Mouse (Mus musculus) limb, embryonic 15.5 days (tissue): Measurements from ENCODE around the gene C3. TPM values are rescaled to one million over a fixed set of nuclear protein-coding genes. Genes with fewer than 3 reads are reported as not detected.

Experiments used
- ATAC-seq: fragments of 200-750 bp; cut with Nextera tagmentation; 2 replicates; pipeline ENCODE4 v1.8.0; 2017; ENCODE audit warnings: low read depth, moderate TSS enrichment; ENCODE audit not compliant: insufficient number of reproducible peaks, low FRiP score, low TSS enrichment
- H3K27ac ChIP-seq: fragments of 300-500 bp; sonication (generic); 2 replicates; pipeline ENCODE4 v1.5.1; 2015; ENCODE audit warnings: moderate library complexity, mild to moderate bottlenecking, inconsistent platforms
- H3K27me3 ChIP-seq: fragments of 300-500 bp; sonication (generic); 2 replicates; pipeline ENCODE4 v1.6.1; 2015; ENCODE audit warnings: inconsistent platforms
- H3K36me3 ChIP-seq: fragments of 300-500 bp; sonication (generic); 2 replicates; pipeline ENCODE4 v1.6.1; 2015; ENCODE audit warnings: inconsistent platforms
- H3K4me1 ChIP-seq: fragments of 300-500 bp; sonication (generic); 2 replicates; pipeline ENCODE4 v1.6.1; 2015; ENCODE audit warnings: inconsistent platforms
- H3K4me2 ChIP-seq: fragments of 300-500 bp; sonication (generic); 2 replicates; pipeline ENCODE4 v1.6.1; 2015; ENCODE audit warnings: mild to moderate bottlenecking, inconsistent platforms
- H3K4me3 ChIP-seq: fragments of 300-500 bp; sonication (generic); 2 replicates; pipeline ENCODE4 v1.5.1; 2015; ENCODE audit warnings: mild to moderate bottlenecking, inconsistent platforms
- H3K9ac ChIP-seq: fragments of 300-500 bp; sonication (generic); 2 replicates; pipeline ENCODE4 v1.6.1; 2015; ENCODE audit warnings: inconsistent platforms
- H3K9me3 ChIP-seq: fragments of 300-500 bp; sonication (generic); 2 replicates; pipeline ENCODE4 v1.6.1; 2016; ENCODE audit warnings: inconsistent platforms
- WGBS: fragments of 180-500 bp; shearing (Covaris S2); methylation state at CpG from one replicate; pipeline ENCODE4 v1.1.7; 2015; 5-methylcytosine and 5-hydroxymethylcytosine counted together
- polyA plus RNA-seq: library from polyadenylated mRNA; unstranded; fragments of >200 nt; fragmentation: Nextera tagmentation; extraction: Ambion mirVana; gene quantifications from 2 replicates; pipeline ENCODE4 v1.2.1, GENCODE M21; 2015

Gene C3
- polyA plus RNA-seq, 1 experiment from 2014 or later = 1.8 TPM

- Histone ChIP-seq H3K27me3 (no peaks in the 10 kb centered on the region), H3K36me3 (peaks cover 38% of the 10 kb centered on the region), H3K9me3 (no peaks in the 10 kb centered on the region), H3K4me3 (no peak overlapping the region), H3K27ac (no peak overlapping the region), H3K4me1 (no peaks in the 10 kb centered on the region), H3K4me2 (no peak overlapping the region), H3K9ac (no peak overlapping the region)
- ATAC-seq = no peak
- WGBS = 52% methylated on average over 7 of the region's 7 CpGs
Observed at GRCm38 (mm10) chr17:57233038-57233437, 5.1 kb upstream of the C3 start.

DNA sequence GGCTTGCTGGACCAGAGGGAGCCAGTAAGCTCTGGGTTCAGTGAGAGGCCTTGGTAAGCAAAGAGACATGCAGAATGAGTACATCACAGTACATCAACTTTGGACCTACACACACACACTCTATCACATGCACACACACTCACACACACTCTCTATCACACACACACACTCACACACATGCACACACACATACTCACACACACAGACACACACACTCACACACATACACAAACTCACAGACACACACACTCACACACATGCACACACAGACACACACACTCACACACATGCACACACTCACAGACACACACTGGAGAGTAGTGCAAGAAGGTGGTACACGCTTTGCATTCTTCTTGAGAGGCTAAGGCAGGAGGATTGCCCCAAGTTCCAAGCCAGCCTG, 4.3 kb upstream of the C3 start:
- peaks cover 30% of the 10 kb centered on the region for H3K36me3 ChIP-seq
- no peaks in the 10 kb centered on the region for H3K4me1 ChIP-seq
- H3K27me3 ChIP-seq = no peaks in the 10 kb centered on the region
- no peaks in the 10 kb centered on the region for H3K9me3 ChIP-seq
- no peak for ATAC-seq
- H3K4me2 ChIP-seq = no peak overlapping the region
- H3K9ac ChIP-seq = no peak overlapping the region
- no peak overlapping the region for H3K27ac ChIP-seq
- 90% methylated on average over 1 of the region's 1 CpGs for WGBS
- no peak overlapping the region for H3K4me3 ChIP-seq

GRCm38 (mm10) chr17:57231321-57231771, 3.4 kb upstream of the C3 start:
- Histone ChIP-seq H3K36me3 (peaks cover 21% of the 10 kb centered on the region), H3K9ac (no peak overlapping the region), H3K27me3 (no peaks in the 10 kb centered on the region), H3K4me1 (no peaks in the 10 kb centered on the region), H3K4me3 (no peak overlapping the region), H3K4me2 (no peak overlapping the region), H3K9me3 (no peaks in the 10 kb centered on the region), H3K27ac (no peak overlapping the region)
- no peak for ATAC-seq

GRCm38 (mm10) chr17:57230728-57231125, 2.8 kb upstream of the C3 start:
- H3K4me2 ChIP-seq = no peak overlapping the region
- no peaks in the 10 kb centered on the region for H3K9me3 ChIP-seq
- no peak overlapping the region for H3K9ac ChIP-seq
- H3K36me3 ChIP-seq = peaks cover 15% of the 10 kb centered on the region
- H3K27ac ChIP-seq = no peak overlapping the region
- no peaks in the 10 kb centered on the region for H3K4me1 ChIP-seq
- no peaks in the 10 kb centered on the region for H3K27me3 ChIP-seq
- no peak overlapping the region for H3K4me3 ChIP-seq
- WGBS = 44% methylated on average over 6 of the region's 6 CpGs
- no peak for ATAC-seq

GRCm38 (mm10) chr17:57229851-57230727, 2.2 kb upstream of the C3 start:
- WGBS = 76% methylated on average over 15 of the region's 15 CpGs
- Histone ChIP-seq H3K4me3 (no peak overlapping the region), H3K4me1 (no peaks in the 10 kb centered on the region), H3K27me3 (0 out of 2 replicates have a peak, but pooled peaks cover 6% of the 10 kb centered on the region), H3K36me3 (peaks cover 10% of the 10 kb centered on the region), H3K9me3 (no peaks in the 10 kb centered on the region), H3K4me2 (no peak overlapping the region), H3K9ac (no peak overlapping the region), H3K27ac (no peak overlapping the region)
- no peak for ATAC-seq

DNA sequence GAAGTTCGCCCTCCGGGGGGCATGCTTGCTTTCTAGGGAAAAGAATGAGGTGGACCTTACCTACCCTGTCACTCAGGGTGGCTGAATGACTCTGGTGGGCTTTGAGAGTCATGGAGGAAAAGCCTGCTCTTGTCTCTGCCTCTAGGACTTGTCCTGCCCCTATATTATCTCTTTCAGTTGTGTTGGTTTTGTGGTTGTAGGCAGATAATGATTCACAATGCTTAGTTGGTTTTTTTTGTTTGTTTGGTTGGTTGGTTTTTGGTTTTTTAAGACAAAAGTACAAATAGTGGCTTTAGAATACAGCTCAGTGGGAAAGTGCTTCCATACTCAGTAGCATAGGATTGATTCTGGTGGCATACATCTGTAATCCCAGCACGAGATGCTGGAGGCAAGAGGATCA, 937 bp upstream of the C3 start:
- H3K4me1 ChIP-seq = no peaks in the 10 kb centered on the region
- H3K27ac ChIP-seq = no peak overlapping the region
- H3K4me2 ChIP-seq = no peak overlapping the region
- no peak for ATAC-seq
- no peaks in the 10 kb centered on the region for H3K9me3 ChIP-seq
- WGBS = 84% methylated on average over 3 of the region's 3 CpGs
- no peaks in the 10 kb centered on the region; the same call in 1 of the 2 replicates for H3K36me3 ChIP-seq
- no peak overlapping the region for H3K4me3 ChIP-seq
- peaks cover 12% of the 10 kb centered on the region; the same call in 1 of the 2 replicates for H3K27me3 ChIP-seq
- no peak overlapping the region for H3K9ac ChIP-seq

DNA sequence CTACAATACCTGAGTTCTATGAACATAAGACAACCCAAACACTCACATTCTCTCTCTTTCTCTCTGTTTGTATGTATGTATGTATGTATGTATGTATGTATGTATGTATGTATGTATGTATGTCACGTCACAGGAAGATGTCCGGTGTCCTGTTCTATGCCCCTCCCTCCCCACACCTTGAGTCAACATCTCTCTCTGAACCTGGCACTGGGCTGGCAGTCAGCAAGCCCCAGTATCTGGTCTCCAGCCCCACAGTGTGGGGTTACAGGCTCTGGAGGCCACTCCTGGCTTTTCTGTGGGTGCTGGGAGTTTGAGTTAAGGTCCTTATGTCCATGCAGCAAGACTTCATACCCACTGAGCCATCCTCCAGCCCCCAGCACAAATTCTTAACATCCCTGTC, 468 bp downstream of the C3 start:
- H3K4me2 ChIP-seq = no peak overlapping the region
- no peak overlapping the region for H3K4me3 ChIP-seq
- H3K9ac ChIP-seq = no peak overlapping the region
- 91% methylated on average over 2 of the region's 2 CpGs for WGBS
- no peaks in the 10 kb centered on the region for H3K36me3 ChIP-seq
- no peaks in the 10 kb centered on the region for H3K4me1 ChIP-seq
- H3K27me3 ChIP-seq = peaks cover 23% of the 10 kb centered on the region
- ATAC-seq = no peak
- no peak overlapping the region for H3K27ac ChIP-seq
- H3K9me3 ChIP-seq = no peaks in the 10 kb centered on the region

GRCm38 (mm10) chr17:57223313-57223712, 4.6 kb downstream of the C3 start:
- no peak overlapping the region for H3K9ac ChIP-seq
- H3K4me3 ChIP-seq = no peak overlapping the region

GRCm38 (mm10) chr17:57221911-57222310, 6.0 kb downstream of the C3 start:
- no peak overlapping the region for H3K4me3 ChIP-seq
- no peaks in the 10 kb centered on the region for H3K36me3 ChIP-seq
- H3K27me3 ChIP-seq = peaks cover 27% of the 10 kb centered on the region
- no peak overlapping the region for H3K9ac ChIP-seq
- no peak overlapping the region for H3K27ac ChIP-seq
- no peak overlapping the region for H3K4me2 ChIP-seq
- no peak for ATAC-seq
- WGBS = 72% methylated on average over 4 of the region's 4 CpGs
- no peaks in the 10 kb centered on the region for H3K9me3 ChIP-seq
- no peaks in the 10 kb centered on the region for H3K4me1 ChIP-seq

More at GRCm38 (mm10) chr17:57223313-57223712, 4.6 kb downstream of the C3 start:
- Histone ChIP-seq H3K4me2 (no peak overlapping the region), H3K4me1 (no peaks in the 10 kb centered on the region), H3K27ac (no peak overlapping the region), H3K36me3 (no peaks in the 10 kb centered on the region), H3K9me3 (no peaks in the 10 kb centered on the region), H3K27me3 (peaks cover 27% of the 10 kb centered on the region)
- WGBS = 75% methylated on average over 9 of the region's 9 CpGs
- ATAC-seq = no peak

DNA sequence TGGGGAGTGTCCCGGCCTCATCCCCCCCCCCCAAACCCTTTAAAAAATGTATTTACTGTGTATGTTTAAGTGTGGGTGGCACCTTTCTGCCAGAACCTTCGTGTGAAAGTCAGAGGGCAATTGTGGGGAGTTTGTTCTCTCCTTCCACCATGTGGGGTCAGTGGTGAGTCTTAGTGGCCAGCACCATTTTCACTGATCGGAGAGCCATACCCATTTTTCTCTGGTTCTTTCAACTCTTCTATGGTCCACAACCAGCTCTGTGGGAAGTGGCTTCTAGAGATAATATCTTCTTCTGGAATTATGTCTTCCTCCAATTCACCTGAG, 8.1 kb downstream of the C3 start:
- peaks cover 21% of the 10 kb centered on the region for H3K27me3 ChIP-seq
- H3K36me3 ChIP-seq = no peaks in the 10 kb centered on the region
- no peak overlapping the region for H3K4me3 ChIP-seq
- H3K4me1 ChIP-seq = no peaks in the 10 kb centered on the region
- H3K9me3 ChIP-seq = no peaks in the 10 kb centered on the region
- H3K9ac ChIP-seq = no peak overlapping the region
- H3K27ac ChIP-seq = no peak overlapping the region
- H3K4me2 ChIP-seq = no peak overlapping the region
- no peak for ATAC-seq
- 17% methylated on average over 3 of the region's 3 CpGs for WGBS

- no peak overlapping the region for H3K9ac ChIP-seq
- H3K4me3 ChIP-seq = no peak overlapping the region
- no peak for ATAC-seq
- H3K36me3 ChIP-seq = no peaks in the 10 kb centered on the region
- H3K9me3 ChIP-seq = no peaks in the 10 kb centered on the region
- H3K4me2 ChIP-seq = no peak overlapping the region
- H3K4me1 ChIP-seq = no peaks in the 10 kb centered on the region
- H3K27me3 ChIP-seq = peaks cover 19% of the 10 kb centered on the region
- H3K27ac ChIP-seq = no peak overlapping the region
- 18% methylated on average over 11 of the region's 11 CpGs for WGBS
Observed at GRCm38 (mm10) chr17:57219167-57219883, 8.6 kb downstream of the C3 start.

DNA sequence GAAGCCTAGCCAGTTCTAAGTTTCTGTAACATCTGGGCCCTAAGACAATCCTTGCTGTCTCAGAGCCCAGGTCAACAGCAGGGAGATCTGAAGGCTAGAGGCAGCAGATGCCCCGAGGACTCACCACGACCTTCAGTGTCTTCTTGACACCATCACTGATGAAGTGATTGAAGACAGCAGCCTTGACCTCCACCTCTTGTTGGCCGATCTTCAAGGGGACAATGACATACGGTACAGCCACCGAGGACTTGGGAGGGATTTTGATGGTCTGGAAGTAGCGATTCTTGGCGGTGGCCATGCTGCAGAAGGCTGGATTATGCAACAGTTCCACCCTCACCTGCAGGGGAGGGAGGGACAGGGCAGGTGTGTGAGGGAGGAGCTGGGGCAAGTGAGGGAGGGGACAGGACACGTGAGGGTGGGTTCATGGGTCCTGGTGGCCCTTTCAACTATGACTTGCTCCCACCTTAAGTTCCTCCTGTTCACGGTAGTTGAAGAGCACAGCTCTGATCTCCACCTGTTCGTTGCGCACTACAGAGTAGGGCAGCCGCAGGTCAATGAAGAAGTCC, 9.5 kb downstream of the C3 start:
- Histone ChIP-seq H3K9me3 (no peaks in the 10 kb centered on the region), H3K36me3 (no peaks in the 10 kb centered on the region), H3K27ac (no peak overlapping the region), H3K4me1 (no peaks in the 10 kb centered on the region), H3K9ac (no peak overlapping the region), H3K4me2 (no peak overlapping the region), H3K27me3 (peaks cover 10% of the 10 kb centered on the region), H3K4me3 (no peak overlapping the region)
- 77% methylated on average over 12 of the region's 12 CpGs for WGBS
- no peak for ATAC-seq
